Mouse (Mus musculus): ENCODE measurements around the gene Plet1. TPM values are rescaled to one million over a fixed set of nuclear protein-coding genes. Genes with fewer than 3 reads are reported as not detected.
A peak's percentile ranks its signal among the peaks of the same experiment; 100 is the strongest.

Gene Plet1
- 0.23 TPM in 1 of 2 replicates, not detected in the other for polyA plus RNA-seq (2015; fragmentation: Nextera tagmentation; extraction: Ambion mirVana)

GRCm38 (mm10) chr9:50494311-50494710 lies at the start of gene Plet1:
Plet1 (plus strand) TSS chr9:50494525.
- Histone ChIP-seq H3K27ac (replicated peaks) (no peak within 1 kb of the TSS), H3K9me3 (no peaks in the 10 kb centered on the region), H3K27me3 (no peaks in the 10 kb centered on the region), H3K4me1 (no peaks in the 10 kb centered on the region), H3K36me3 (no peaks in the 10 kb centered on the region), H3K4me2 (replicated peaks) (no peak within 1 kb of the TSS), H3K4me3 (no peak within 1 kb of the TSS), H3K9ac (replicated peaks) (no peak within 1 kb of the TSS)
- 87% methylated on average over 6 of the region's 6 CpGs for WGBS
- ATAC-seq (replicated peaks), result no peak

- no peak for ATAC-seq (replicated peaks)
- WGBS, result 53% methylated on average over 13 of the region's 13 CpGs
- H3K4me1 ChIP-seq, result peaks cover 16% of the 10 kb centered on the region
Observed at GRCm38 (mm10) chr9:50449048-50449447, 45.3 kb upstream of the Plet1 start.

GRCm38 (mm10) chr9:50451456-50452218 lies 42.7 kb upstream of the Plet1 start:
- Histone ChIP-seq H3K27me3 (no peaks in the 10 kb centered on the region), H3K4me3 (peak overlapping the region; percentile 15), H3K9me3 (no peaks in the 10 kb centered on the region), H3K4me2 (replicated peaks) (peak overlapping the region; percentile 36), H3K36me3 (no peaks in the 10 kb centered on the region), H3K4me1 (peaks cover 16% of the 10 kb centered on the region), H3K9ac (replicated peaks) (no peak overlapping the region), H3K27ac (replicated peaks) (peak overlapping the region; percentile 86)
- ATAC-seq (replicated peaks), result peak; percentile 90
- 33% methylated on average over 9 of the region's 9 CpGs for WGBS

More at GRCm38 (mm10) chr9:50449048-50449447, 45.3 kb upstream of the Plet1 start:
- no peak overlapping the region for H3K9ac ChIP-seq (replicated peaks)
- H3K27me3 ChIP-seq, result no peaks in the 10 kb centered on the region
- no peak overlapping the region for H3K4me3 ChIP-seq
- H3K9me3 ChIP-seq, result no peaks in the 10 kb centered on the region
- H3K36me3 ChIP-seq, result no peaks in the 10 kb centered on the region
- no peak overlapping the region for H3K4me2 ChIP-seq (replicated peaks)
- H3K27ac ChIP-seq (replicated peaks), result no peak overlapping the region

DNA sequence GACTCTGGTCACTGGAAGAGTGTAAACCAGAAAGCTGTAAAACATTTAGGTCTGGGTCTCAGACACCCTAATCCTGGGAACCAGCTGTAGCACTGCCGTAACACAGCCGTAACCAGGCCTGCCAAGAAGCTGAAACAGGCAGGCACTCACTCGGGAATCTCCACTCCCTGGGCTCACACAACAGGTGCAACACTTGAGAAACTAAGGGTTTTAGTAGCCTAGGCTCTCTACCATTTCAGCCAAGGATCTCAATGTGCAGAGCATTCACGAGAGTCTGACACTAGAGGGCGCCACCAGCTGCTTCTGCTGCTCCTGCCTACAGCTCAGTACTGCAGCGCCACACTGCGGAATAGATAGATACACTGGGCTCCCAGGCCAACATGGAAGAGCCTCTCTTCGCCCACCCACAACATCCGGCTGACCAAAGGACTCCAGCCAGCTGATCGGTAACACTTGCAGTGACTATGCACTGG lies 42.0 kb upstream of the Plet1 start:
- Histone ChIP-seq H3K36me3 (no peaks in the 10 kb centered on the region), H3K4me1 (peaks cover 16% of the 10 kb centered on the region), H3K4me3 (peak overlapping the region; percentile 15; the same call in 1 of the 2 replicates), H3K4me2 (replicated peaks) (peak overlapping the region; percentile 36), H3K27me3 (no peaks in the 10 kb centered on the region), H3K27ac (replicated peaks) (peak overlapping the region; percentile 86), H3K9ac (replicated peaks) (no peak overlapping the region), H3K9me3 (no peaks in the 10 kb centered on the region)
- peak; percentile 61 for ATAC-seq (replicated peaks)
- 11% methylated on average over 10 of the region's 10 CpGs for WGBS

- Histone ChIP-seq H3K9me3 (no peaks in the 10 kb centered on the region), H3K27ac (replicated peaks) (no peak overlapping the region), H3K4me1 (peaks cover 2% of the 10 kb centered on the region), H3K27me3 (no peaks in the 10 kb centered on the region), H3K4me2 (replicated peaks) (no peak overlapping the region), H3K4me3 (no peak overlapping the region), H3K36me3 (no peaks in the 10 kb centered on the region), H3K9ac (replicated peaks) (no peak overlapping the region)
- 91% methylated on average over 7 of the region's 7 CpGs for WGBS
- ATAC-seq (replicated peaks), result no peak
Observed at GRCm38 (mm10) chr9:50457596-50457995, 36.7 kb upstream of the Plet1 start.

DNA sequence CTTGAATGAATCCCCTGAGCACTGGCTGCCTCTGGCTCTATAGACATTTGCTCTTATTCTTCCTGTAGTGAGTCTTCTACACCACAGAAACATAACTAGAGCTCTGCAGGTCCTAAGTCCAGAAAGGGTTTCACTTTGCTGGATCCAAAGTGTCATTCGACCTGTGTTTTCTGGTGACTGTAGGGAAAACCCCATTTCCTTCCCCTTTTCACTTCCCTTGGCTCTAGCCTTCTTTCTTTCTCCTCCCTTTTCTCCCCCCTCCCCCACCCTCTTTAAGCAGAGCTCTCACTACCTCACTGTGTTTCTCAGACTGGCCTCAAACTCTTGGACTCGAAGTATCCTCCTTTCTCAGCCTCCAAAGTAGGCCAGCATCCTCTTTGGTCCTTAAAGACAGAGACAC lies 34.8 kb upstream of the Plet1 start:
- no peak for ATAC-seq (replicated peaks)

DNA sequence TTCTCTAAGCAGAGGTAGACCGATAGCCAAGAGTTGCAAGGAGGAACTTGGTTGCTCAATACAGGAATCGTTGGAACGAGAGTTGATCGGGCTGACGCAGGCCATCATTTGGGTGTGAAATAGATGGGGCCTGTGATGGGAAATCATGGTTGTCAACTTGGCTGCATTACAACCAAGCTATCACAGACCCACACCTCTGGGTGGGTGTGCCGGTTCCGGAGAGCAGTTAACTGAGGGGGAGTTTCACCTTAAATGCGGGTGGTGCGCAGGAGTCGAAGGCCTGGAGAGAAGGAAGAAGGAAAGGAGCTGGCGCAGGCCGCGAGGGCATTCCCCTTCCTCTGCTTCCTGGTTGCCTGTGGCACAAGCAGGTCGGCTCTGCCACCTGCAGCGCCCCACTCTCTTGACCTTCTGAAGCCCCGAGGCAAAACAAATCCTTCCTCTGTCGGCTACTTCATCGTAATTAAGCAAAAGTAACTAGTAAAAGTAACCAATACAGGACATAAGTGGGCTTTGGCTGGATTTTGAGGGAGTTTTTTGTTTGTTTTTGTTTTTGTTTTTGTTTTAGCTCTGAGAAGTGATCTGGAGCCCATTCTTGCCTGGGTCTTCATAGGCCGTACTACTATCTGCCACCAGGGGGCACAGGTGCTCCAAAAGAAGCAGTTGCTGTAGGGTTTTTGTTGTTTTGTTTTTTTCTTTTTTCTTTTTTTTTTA lies 31.7 kb upstream of the Plet1 start:
- Histone ChIP-seq H3K4me2 (replicated peaks) (peak overlapping the region; percentile 16), H3K4me1 (no peaks in the 10 kb centered on the region), H3K27ac (replicated peaks) (no peak overlapping the region), H3K27me3 (no peaks in the 10 kb centered on the region), H3K9me3 (no peaks in the 10 kb centered on the region), H3K9ac (replicated peaks) (no peak overlapping the region), H3K36me3 (no peaks in the 10 kb centered on the region), H3K4me3 (no peak overlapping the region)
- WGBS, result 48% methylated on average over 19 of the region's 19 CpGs
- no peak for ATAC-seq (replicated peaks)

More for the DNA sequence above, 34.8 kb upstream of the Plet1 start:
- no peaks in the 10 kb centered on the region for H3K4me1 ChIP-seq
- no peaks in the 10 kb centered on the region for H3K9me3 ChIP-seq
- no peaks in the 10 kb centered on the region for H3K36me3 ChIP-seq
- no peaks in the 10 kb centered on the region for H3K27me3 ChIP-seq
- no peak overlapping the region for H3K27ac ChIP-seq (replicated peaks)
- H3K9ac ChIP-seq (replicated peaks), result no peak overlapping the region
- no peak overlapping the region for H3K4me3 ChIP-seq
- 57% methylated on average over 2 of the region's 2 CpGs for WGBS
- no peak overlapping the region for H3K4me2 ChIP-seq (replicated peaks)

DNA sequence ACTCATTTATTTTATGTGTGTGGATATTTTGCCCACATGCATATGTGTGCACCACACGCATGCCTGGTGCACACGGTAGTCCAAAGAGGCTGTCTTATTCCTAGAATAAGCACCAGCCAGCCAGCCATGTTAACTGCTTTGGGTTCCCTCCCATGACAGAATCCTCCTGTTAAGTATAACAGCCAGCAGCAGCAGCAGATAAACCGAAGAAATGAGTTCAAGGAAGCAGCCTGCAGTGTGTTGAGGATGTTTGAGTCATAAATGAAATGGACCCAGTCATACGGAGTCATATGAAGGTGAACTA lies 31.2 kb upstream of the Plet1 start:
- 36% methylated on average over 4 of the region's 4 CpGs for WGBS
- Histone ChIP-seq H3K27me3 (no peaks in the 10 kb centered on the region), H3K4me1 (no peaks in the 10 kb centered on the region), H3K36me3 (no peaks in the 10 kb centered on the region), H3K27ac (replicated peaks) (no peak overlapping the region), H3K4me3 (no peak overlapping the region), H3K9ac (replicated peaks) (no peak overlapping the region), H3K4me2 (replicated peaks) (peak overlapping the region; percentile 16; the same call in 1 of the 2 replicates), H3K9me3 (no peaks in the 10 kb centered on the region)
- ATAC-seq (replicated peaks), result no peak

GRCm38 (mm10) chr9:50470377-50471100 lies 23.8 kb upstream of the Plet1 start:
- no peaks in the 10 kb centered on the region for H3K9me3 ChIP-seq
- no peak overlapping the region for H3K9ac ChIP-seq (replicated peaks)
- H3K27ac ChIP-seq (replicated peaks), result no peak overlapping the region
- no peaks in the 10 kb centered on the region for H3K36me3 ChIP-seq
- H3K4me2 ChIP-seq (replicated peaks), result no peak overlapping the region
- H3K4me1 ChIP-seq, result no peaks in the 10 kb centered on the region
- no peak overlapping the region for H3K4me3 ChIP-seq
- no peaks in the 10 kb centered on the region for H3K27me3 ChIP-seq
- WGBS, result 92% methylated on average over 5 of the region's 5 CpGs
- ATAC-seq (replicated peaks), result no peak

DNA sequence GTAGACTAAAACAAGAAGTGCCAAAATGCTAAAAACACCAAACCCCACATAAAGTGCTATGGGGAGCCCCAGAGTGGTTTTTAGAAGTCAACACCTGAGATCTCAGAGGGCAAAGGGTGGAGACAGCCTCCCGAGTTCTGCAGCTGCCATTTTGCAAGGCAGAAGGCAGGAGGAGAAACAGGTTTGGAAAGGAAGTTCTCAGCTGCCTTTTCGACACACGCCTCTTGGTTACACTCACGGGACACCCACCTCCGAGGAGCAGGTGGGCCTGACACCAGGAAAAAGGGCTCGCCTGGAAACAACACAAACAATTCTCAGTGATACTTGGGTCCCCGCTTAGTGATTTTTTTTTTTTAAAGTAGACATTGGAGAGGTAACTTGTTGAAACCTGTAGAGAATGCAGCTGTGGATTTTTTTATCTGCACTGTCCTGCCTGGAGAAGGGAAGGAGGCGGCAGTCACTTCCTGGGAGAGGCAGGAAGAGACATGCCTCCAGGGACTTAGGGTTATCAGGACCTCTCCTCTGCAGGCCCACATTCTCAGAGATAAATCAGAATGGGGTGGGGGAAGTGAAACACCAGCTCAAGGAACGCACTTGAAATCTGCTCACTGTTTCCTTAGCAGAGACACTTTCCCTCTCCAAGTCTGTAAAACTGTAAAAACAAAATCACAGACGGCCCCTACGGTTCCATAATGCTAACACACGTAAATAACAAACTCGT lies 23.0 kb upstream of the Plet1 start:
- 81% methylated on average over 13 of the region's 13 CpGs for WGBS
- Histone ChIP-seq H3K4me2 (replicated peaks) (no peak overlapping the region), H3K4me1 (no peaks in the 10 kb centered on the region)

GRCm38 (mm10) chr9:50475318-50475717 lies 19.0 kb upstream of the Plet1 start:
- Histone ChIP-seq H3K27ac (replicated peaks) (no peak overlapping the region), H3K4me3 (no peak overlapping the region), H3K9me3 (no peaks in the 10 kb centered on the region), H3K4me1 (no peaks in the 10 kb centered on the region), H3K4me2 (replicated peaks) (no peak overlapping the region), H3K27me3 (no peaks in the 10 kb centered on the region), H3K36me3 (no peaks in the 10 kb centered on the region), H3K9ac (replicated peaks) (no peak overlapping the region)
- ATAC-seq (replicated peaks), result no peak
- 87% methylated on average over 7 of the region's 7 CpGs for WGBS

More for the DNA sequence above, 23.0 kb upstream of the Plet1 start:
- H3K36me3 ChIP-seq, result no peaks in the 10 kb centered on the region
- no peak overlapping the region for H3K4me3 ChIP-seq
- H3K27me3 ChIP-seq, result no peaks in the 10 kb centered on the region
- no peak overlapping the region for H3K9ac ChIP-seq (replicated peaks)
- H3K27ac ChIP-seq (replicated peaks), result no peak overlapping the region
- no peak for ATAC-seq (replicated peaks)
- no peaks in the 10 kb centered on the region for H3K9me3 ChIP-seq
